8 mouse cellular contexts compared by ENCODE assay signal in genomic region chr4:88641077-88641831, GRCm38 (mm10). TPM values are rescaled to one million over a fixed set of nuclear protein-coding genes. Genes with fewer than 3 reads are reported as not detected.
A peak's percentile ranks its signal among the peaks of the same experiment; 100 is the strongest.
DNase-seq lines count a peak whose midpoint lies in the region; ATAC-seq lines count a peak whose summit lies in the region.

No protein-coding gene starts in this region.

- DNase-seq in CD8-positive naive resting alpha-beta T cell, adult 2 months (ENCODE audit: low read depth in 2 of 2, low spot score in 2 of 2) = peak; percentile 90 to 95
- DNase-seq in c-Kit-positive CD71-positive TER-119-negative erythroid progenitor cells, embryonic 14.5 days (ENCODE audit: low read depth) = peak; percentile 100
- DNase-seq in forebrain, embryonic 11.5 days (ENCODE audit: low spot score) = peak; percentile 96
- DNase-seq in kidney, postnatal 36 days = peak; percentile 93 to 99
- DNase-seq in telencephalon, adult 2 months (ENCODE audit: low read depth, low spot score) = peak; percentile 99

- no peak overlapping the region for H3K27ac ChIP-seq in forebrain, embryonic 11.5 days (ENCODE audit: low read depth, low read length)
- H3K27ac ChIP-seq in heart, embryonic 16.5 days (ENCODE audit: low read length) = no peak overlapping the region
- no peak overlapping the region for H3K27ac ChIP-seq in liver, embryonic 15.5 days (replicated peaks)
- no peak overlapping the region for H3K27ac ChIP-seq in neural tube, embryonic 12.5 days

- no peak overlapping the region; the same call in 1 of the 2 replicates for H3K4me2 ChIP-seq in forebrain, embryonic 11.5 days (ENCODE audit: low read depth, low read length, severe bottlenecking)
- peak overlapping the region; percentile 61 for H3K4me2 ChIP-seq in heart, embryonic 16.5 days (ENCODE audit: low read depth, low read length)
- peak overlapping the region; percentile 45 for H3K4me2 ChIP-seq in liver, embryonic 15.5 days
- peak overlapping the region; percentile 40 for H3K4me2 ChIP-seq in neural tube, embryonic 12.5 days (replicated peaks)

- H3K9me3 ChIP-seq in forebrain, embryonic 11.5 days (ENCODE audit: control insufficient read depth, low read length) = no peaks in the 10 kb centered on the region
- no peaks in the 10 kb centered on the region for H3K9me3 ChIP-seq in heart, embryonic 16.5 days (replicated peaks; ENCODE audit: control insufficient read depth, low read length)
- no peaks in the 10 kb centered on the region for H3K9me3 ChIP-seq in liver, embryonic 15.5 days (replicated peaks)
- H3K9me3 ChIP-seq in neural tube, embryonic 12.5 days = no peaks in the 10 kb centered on the region

- H3K27me3 ChIP-seq in forebrain, embryonic 11.5 days (ENCODE audit: control insufficient read depth, insufficient read depth, low read length) = no peaks in the 10 kb centered on the region
- H3K27me3 ChIP-seq in heart, embryonic 16.5 days (ENCODE audit: control insufficient read depth, insufficient read depth, low read length) = no peaks in the 10 kb centered on the region
- no peaks in the 10 kb centered on the region for H3K27me3 ChIP-seq in liver, embryonic 15.5 days
- H3K27me3 ChIP-seq in neural tube, embryonic 12.5 days (replicated peaks) = no peaks in the 10 kb centered on the region

- peak; percentile 90 for ATAC-seq in forebrain, embryonic 11.5 days (replicated peaks; ENCODE audit: low FRiP score)
- peak; percentile 89 for ATAC-seq in heart, embryonic 16.5 days (replicated peaks; ENCODE audit: extremely low read depth, insufficient read depth, low FRiP score)
- ATAC-seq in liver, embryonic 15.5 days (ENCODE audit: insufficient read depth) = peak; percentile 73
- peak; percentile 92 for ATAC-seq in neural tube, embryonic 12.5 days (ENCODE audit: low FRiP score, low read depth)

- H3K36me3 ChIP-seq in forebrain, embryonic 11.5 days (ENCODE audit: control insufficient read depth, insufficient read depth, low read length) = no peaks in the 10 kb centered on the region
- no peaks in the 10 kb centered on the region for H3K36me3 ChIP-seq in heart, embryonic 16.5 days (ENCODE audit: control insufficient read depth, insufficient read depth)
- no peaks in the 10 kb centered on the region for H3K36me3 ChIP-seq in liver, embryonic 15.5 days (replicated peaks)
- H3K36me3 ChIP-seq in neural tube, embryonic 12.5 days = no peaks in the 10 kb centered on the region

- WGBS in forebrain, embryonic 11.5 days = 22% methylated on average over 11 of the region's 11 CpGs
- 19% methylated on average over 11 of the region's 11 CpGs for WGBS in heart, embryonic 16.5 days
- 14% methylated on average over 11 of the region's 11 CpGs for WGBS in liver, embryonic 15.5 days (ENCODE audit: insufficient replicate concordance)
- 14% methylated on average over 11 of the region's 11 CpGs for WGBS in neural tube, embryonic 12.5 days

- H3K9ac ChIP-seq in forebrain, embryonic 11.5 days (ENCODE audit: low read length) = no peak overlapping the region
- peak overlapping the region; percentile 59 for H3K9ac ChIP-seq in heart, embryonic 16.5 days (ENCODE audit: low read length)
- H3K9ac ChIP-seq in liver, embryonic 15.5 days = no peak overlapping the region
- no peak overlapping the region for H3K9ac ChIP-seq in neural tube, embryonic 12.5 days

- H3K4me3 ChIP-seq in forebrain, embryonic 11.5 days (ENCODE audit: low read depth, low read length) = no peak overlapping the region
- H3K4me3 ChIP-seq in heart, embryonic 16.5 days (ENCODE audit: low read length) = peak overlapping the region; percentile 58
- peak overlapping the region; percentile 44 for H3K4me3 ChIP-seq in liver, embryonic 15.5 days (replicated peaks)
- no peak overlapping the region for H3K4me3 ChIP-seq in neural tube, embryonic 12.5 days

- no peaks in the 10 kb centered on the region for H3K4me1 ChIP-seq in forebrain, embryonic 11.5 days (replicated peaks; ENCODE audit: control insufficient read depth, insufficient read depth, low read length)
- H3K4me1 ChIP-seq in heart, embryonic 16.5 days (ENCODE audit: control insufficient read depth, insufficient read depth, low read length) = no peaks in the 10 kb centered on the region
- no peaks in the 10 kb centered on the region for H3K4me1 ChIP-seq in liver, embryonic 15.5 days (replicated peaks)
- no peaks in the 10 kb centered on the region for H3K4me1 ChIP-seq in neural tube, embryonic 12.5 days

RNA-seq across cellular contexts. Expression of gene Ifna13, which starts 3.0 kb away (rescaled TPM):
- polyA plus RNA-seq in forebrain, embryonic 11.5 days (2014; fragmentation: Nextera tagmentation; extraction: Ambion mirVana) = not detected in 2 replicates
- polyA plus RNA-seq in heart, embryonic 16.5 days (2015; fragmentation: Nextera tagmentation; extraction: Ambion mirVana) = not detected in 2 replicates
- polyA plus RNA-seq in liver, embryonic 15.5 days (2015; fragmentation: Nextera tagmentation; extraction: Ambion mirVana) = not detected in 2 replicates
- not detected in 2 replicates for polyA plus RNA-seq in neural tube, embryonic 12.5 days (2016; fragmentation: Nextera tagmentation; extraction: Ambion mirVana)

RNA-seq across cellular contexts. Expression of gene C87499, which starts 7.0 kb away (rescaled TPM):
- not detected in 2 replicates for polyA plus RNA-seq in forebrain, embryonic 11.5 days (2014; fragmentation: Nextera tagmentation; extraction: Ambion mirVana)
- polyA plus RNA-seq in heart, embryonic 16.5 days (2015; fragmentation: Nextera tagmentation; extraction: Ambion mirVana) = not detected in 2 replicates
- not detected in 2 replicates for polyA plus RNA-seq in liver, embryonic 15.5 days (2015; fragmentation: Nextera tagmentation; extraction: Ambion mirVana)
- not detected in 2 replicates for polyA plus RNA-seq in neural tube, embryonic 12.5 days (2016; fragmentation: Nextera tagmentation; extraction: Ambion mirVana)

RNA-seq across cellular contexts. Expression of gene Ifna16, which starts 35.5 kb away (rescaled TPM):
- not detected in 2 replicates for polyA plus RNA-seq in forebrain, embryonic 11.5 days (2014; fragmentation: Nextera tagmentation; extraction: Ambion mirVana)
- polyA plus RNA-seq in heart, embryonic 16.5 days (2015; fragmentation: Nextera tagmentation; extraction: Ambion mirVana) = not detected in 2 replicates
- polyA plus RNA-seq in liver, embryonic 15.5 days (2015; fragmentation: Nextera tagmentation; extraction: Ambion mirVana) = not detected in 2 replicates
- polyA plus RNA-seq in neural tube, embryonic 12.5 days (2016; fragmentation: Nextera tagmentation; extraction: Ambion mirVana) = not detected in 2 replicates

RNA-seq across cellular contexts. Expression of gene Ifna12, which starts 38.1 kb away (rescaled TPM):
- not detected in 2 replicates for polyA plus RNA-seq in forebrain, embryonic 11.5 days (2014; fragmentation: Nextera tagmentation; extraction: Ambion mirVana)
- polyA plus RNA-seq in heart, embryonic 16.5 days (2015; fragmentation: Nextera tagmentation; extraction: Ambion mirVana) = not detected in 2 replicates
- polyA plus RNA-seq in liver, embryonic 15.5 days (2015; fragmentation: Nextera tagmentation; extraction: Ambion mirVana) = not detected in 2 replicates
- polyA plus RNA-seq in neural tube, embryonic 12.5 days (2016; fragmentation: Nextera tagmentation; extraction: Ambion mirVana) = not detected in 2 replicates

RNA-seq across cellular contexts. Expression of gene Ifna2, which starts 42.5 kb away (rescaled TPM):
- not detected in 2 replicates for polyA plus RNA-seq in forebrain, embryonic 11.5 days (2014; fragmentation: Nextera tagmentation; extraction: Ambion mirVana)
- polyA plus RNA-seq in heart, embryonic 16.5 days (2015; fragmentation: Nextera tagmentation; extraction: Ambion mirVana) = not detected in 2 replicates
- polyA plus RNA-seq in liver, embryonic 15.5 days (2015; fragmentation: Nextera tagmentation; extraction: Ambion mirVana) = not detected in 2 replicates
- polyA plus RNA-seq in neural tube, embryonic 12.5 days (2016; fragmentation: Nextera tagmentation; extraction: Ambion mirVana) = not detected in 2 replicates

Comparison
In these comparisons a context has a peak if more than half of its experiments do, and no peak if none do; other contexts are left out.
1. H3K4me3 ChIP-seq: peak in heart, embryonic 16.5 days (single experiment) and liver, embryonic 15.5 days (single experiment); none in forebrain, embryonic 11.5 days (single experiment) and neural tube, embryonic 12.5 days (single experiment).
2. Peak in every context shown above with its lines, with median percentiles within 50 percentile points of each other: DNase-seq and ATAC-seq.